Mouse (Mus musculus) kidney, postnatal 25 days (tissue): ENCODE data around the gene Sord.
"Not testable (repeated sequence)": the region's sequence is repeated elsewhere in the genome, so short reads cannot be mapped to it uniquely, and the experiment has no call there.

Experiments used
- DNase-seq, 2 experiments: peaks; one replicate each; pipeline ENCODE4 v3.0.0; 2021; ENCODE audit warnings: mixed read lengths in 2 of 2

The Sord gene

DNA sequence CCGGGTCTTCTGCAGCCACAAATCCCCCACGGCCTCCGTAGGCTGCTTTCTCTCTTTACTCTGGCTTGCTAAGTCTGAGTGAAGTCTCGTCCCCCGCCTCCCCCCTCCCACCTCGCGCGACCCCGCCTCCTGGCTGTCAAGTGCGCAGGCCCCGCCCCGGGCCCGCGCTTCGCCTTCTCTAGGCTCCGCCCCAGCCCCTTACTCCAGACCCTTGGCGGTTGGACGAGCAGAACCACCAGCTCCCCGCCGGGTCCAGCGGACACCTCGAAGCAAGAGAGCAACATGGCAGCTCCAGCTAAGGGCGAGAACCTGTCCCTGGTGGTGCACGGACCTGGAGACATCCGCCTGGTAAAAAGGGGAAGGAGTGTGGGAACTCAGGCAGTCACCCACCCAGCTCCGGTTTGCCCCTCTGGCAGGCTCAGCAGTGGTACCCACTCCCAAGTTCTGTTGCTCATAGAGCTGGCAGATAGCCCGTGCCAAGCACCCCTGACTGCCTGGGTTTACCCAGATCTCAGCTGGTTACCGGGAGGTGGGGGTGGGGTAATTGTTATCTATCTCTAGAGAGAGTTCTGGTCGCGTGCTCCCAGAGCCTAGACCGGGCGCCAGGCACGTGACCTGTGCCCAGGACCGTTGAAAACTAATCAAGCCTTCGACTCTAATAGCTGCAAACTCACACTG is at the start of gene Sord:
TSS of gene Sord (plus strand) at position 139 of the 678 bp plus-strand sequence.
- DNase-seq: peak; percentile 89 to 92

DNA sequence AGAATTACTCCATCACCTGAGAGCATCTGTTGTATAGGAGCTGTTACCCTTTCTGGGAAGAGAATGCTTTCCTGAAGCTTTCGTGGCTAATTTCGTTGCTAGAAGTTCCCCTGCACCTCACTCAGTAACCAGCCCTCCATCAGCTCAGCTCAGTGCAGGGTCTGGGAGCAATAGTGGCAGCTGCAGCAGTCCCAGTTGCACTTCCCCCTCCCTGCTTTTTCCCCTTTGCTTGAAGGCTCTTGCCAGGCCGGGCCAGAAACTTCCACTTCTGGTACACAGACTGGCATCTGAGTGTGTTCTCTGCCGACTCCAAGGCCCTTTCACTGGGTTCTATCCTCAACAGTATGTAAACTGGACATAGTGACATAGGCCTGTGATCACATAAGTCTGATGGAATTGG is 49.5 kb upstream of the Sord start:
- DNase-seq: no peak

DNA sequence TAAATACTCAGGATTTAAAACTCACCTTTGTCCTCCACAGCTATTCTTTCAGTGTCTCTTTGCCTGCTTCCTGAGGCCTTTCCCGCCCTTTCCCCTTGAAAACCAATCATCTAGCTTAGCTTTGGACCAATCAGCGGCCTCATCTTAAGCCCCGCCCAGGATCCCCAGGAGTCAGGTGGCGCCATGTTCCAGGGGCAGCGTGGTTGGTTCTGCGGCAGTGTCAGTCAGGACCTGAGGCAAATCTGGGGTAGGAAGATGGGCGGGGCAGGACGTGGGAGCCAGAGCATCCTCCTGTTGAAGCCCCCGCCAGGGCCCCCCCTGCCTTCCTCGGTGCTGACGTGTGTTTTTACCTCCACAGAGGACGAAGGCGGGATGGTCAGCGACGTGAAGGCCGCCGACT is 48.4 kb upstream of the Sord start, which contains the start of the genes Patl2 and Terb2:
TSS of gene Patl2 (minus strand) at position 84 of the 400 bp plus-strand sequence.
TSS of gene Terb2 (plus strand) at position 167 of the 400 bp plus-strand sequence.
- DNase-seq: no peak

DNA sequence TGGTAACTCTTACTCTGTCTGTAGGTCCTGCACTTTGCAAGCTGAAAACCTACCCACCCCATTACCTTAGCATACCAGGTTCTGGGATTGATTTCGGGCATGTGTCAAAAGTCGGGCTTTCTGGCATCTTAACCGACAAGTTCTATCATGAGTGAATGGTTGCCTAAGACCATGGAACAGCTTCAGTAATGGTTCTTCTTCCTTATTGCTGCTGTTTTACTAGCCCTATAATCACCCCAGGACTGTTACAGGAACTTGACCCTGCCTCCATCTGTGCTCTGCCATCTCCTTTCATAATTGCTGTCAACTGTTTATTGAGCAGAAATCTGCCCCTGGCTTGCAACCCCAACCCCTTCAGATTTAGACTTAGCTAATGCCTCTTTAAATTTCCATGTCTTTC is 47.8 kb upstream of the Sord start:
- no peak for DNase-seq

DNA sequence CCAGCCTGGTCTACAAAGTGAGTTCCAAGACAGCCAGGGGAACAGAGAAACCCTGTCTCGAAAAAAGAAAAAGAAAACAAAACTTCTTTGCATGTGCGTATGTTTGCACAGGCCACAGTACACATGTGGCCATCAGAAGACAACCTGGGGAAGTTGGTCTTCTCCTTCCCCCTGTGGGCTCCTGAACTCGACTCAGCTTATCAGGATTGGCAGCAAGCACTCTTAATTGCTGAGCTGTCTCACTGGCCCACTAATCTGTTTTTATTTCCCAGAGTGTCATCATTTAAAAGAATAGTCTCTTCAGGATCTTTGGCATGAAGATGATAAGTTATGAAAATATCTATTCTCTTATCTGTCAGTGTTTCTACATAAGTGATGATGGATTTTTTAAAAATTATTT is 42.7 kb upstream of the Sord start:
- DNase-seq: no peak

DNA sequence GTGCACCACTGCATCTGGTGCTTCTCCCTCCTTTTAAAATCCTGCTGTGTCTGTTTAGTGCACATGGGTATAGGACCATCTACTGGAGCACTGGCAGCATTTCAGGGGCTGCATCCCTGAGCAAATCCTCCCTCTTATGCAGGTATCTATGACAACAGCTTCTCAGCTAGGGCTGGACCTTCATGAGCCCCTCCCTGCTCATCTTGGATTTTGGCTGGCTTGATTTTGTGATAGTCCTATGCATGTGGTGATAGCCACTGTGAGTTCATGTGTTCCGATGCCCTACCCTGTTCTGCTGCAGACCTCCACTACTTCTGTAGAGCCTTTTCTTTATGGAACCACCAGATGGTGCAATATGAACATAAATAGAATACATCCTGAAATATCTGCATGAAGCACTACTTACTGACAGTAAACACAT is 40.0 kb upstream of the Sord start:
- DNase-seq: no peak

DNA sequence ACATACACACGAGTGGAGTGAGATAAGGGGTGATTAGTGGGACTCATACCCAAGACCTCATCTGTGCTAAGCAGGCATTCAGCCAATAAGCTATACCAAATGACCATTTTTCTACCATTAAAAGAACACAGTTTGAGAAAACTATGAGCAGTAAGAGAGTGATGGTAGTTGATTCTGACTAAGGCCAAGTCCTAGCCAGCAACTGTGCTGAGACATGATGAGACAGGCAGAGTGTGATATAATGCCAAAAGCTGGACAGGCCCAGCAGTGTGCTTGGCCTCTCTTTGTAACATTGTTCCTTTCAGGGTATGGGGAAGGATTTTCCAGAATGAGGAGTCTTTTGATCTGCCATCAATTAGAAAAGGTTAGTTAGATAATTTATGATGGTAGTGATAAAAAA is 33.0 kb upstream of the Sord start:
- DNase-seq: no peak

DNA sequence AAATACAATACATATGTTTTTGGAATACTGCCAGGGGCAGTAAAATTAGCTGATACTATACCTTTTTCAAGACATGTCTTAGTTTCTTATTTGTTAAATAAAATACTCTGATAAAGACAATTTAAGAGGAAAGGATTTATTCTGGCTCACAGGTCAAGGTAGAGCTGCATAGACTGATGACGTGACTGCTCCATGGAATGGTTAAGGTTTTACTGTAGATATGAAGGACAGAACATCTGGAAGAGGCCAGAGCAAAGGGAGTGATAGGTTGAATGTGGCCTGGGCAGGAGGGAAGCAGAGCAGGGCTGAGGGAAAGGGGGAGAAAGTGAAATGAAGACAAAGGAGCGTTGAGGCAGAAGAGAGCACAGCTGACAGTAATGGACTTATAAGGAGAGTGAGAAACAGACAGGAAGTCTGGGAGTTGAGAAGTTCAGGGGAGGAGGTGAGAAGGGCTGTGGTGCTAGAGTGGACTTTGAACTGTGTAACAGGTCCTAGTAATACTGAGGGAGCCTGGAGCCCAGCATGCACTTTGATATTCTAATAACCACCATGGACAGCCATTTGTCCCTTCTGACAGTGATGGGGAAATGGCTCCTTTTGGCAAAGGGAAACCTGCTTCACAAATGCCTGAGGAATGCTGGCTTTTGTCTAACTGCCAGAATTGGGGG is 28.0 kb upstream of the Sord start:
- no peak for DNase-seq

DNA sequence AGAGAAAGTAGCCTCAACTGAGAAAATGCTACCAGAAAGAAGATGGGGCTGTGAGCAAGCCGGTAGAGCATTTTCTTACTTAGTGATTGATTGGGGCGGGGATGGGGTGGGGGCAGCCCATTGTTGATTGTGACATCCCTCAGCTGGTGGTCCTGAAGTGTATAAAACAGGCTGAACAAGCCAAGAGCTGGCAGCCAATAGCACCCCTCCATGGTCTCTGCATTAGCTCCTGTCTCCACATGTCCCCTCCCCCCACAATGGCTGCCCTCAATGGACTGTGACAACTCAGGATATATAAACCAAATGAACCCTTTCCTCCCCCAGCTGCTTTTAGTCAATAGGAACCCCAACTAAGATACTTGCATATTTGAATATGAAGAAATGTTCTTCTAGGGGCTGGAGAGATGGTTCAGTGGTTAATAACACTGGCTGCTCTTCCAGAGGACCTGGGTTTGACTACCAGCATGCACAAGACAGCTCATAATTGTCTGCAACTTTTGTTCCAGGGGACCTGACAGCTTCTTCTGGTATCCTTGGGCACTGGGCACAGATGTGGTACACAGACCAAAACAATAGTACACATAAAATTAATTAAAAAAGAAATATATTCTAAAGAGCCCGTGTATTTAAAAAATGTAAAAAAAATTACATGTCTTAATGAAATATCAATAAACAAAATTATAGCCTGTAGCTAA is 23.9 kb upstream of the Sord start:
- DNase-seq: no peak

DNA sequence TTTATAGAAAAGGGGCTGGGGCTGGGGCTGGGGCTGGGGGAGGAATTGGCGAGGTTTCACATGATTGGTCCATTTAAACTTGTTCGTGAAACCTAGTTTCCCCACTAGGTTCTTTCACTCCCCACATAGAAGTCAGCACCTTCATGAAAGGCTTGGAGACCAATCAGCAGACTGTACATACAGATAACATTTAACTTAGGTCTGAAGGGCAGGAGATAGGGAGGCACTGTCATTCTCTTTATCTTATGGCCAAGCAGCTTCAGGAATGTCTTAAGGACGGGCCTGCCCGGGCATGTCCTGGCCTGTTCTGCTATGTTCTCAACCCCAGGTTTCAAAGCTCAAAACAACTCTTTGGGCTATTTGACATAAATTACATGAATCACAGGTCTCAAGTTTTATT is 17.5 kb upstream of the Sord start:
- not testable (repeated sequence) for DNase-seq

DNA sequence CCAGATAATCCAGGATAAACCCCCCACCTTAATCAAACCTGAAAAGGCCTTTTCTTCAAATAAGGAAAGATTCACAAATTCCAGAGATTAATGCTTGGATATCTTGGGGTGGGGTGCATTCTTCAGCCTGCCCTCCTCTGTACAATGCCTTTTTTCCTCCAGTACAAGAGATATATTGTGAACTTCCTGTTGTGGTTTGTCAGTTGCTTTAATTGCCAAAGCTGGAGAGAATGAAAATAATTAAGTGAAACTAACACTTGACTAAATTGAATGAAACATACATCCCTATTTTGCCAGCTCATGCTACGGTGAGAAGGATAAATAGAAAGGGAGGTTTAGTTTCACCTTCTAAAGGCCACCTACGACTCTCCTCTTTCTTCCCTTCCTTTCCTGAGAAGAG is 16.3 kb upstream of the Sord start:
- no peak for DNase-seq

DNA sequence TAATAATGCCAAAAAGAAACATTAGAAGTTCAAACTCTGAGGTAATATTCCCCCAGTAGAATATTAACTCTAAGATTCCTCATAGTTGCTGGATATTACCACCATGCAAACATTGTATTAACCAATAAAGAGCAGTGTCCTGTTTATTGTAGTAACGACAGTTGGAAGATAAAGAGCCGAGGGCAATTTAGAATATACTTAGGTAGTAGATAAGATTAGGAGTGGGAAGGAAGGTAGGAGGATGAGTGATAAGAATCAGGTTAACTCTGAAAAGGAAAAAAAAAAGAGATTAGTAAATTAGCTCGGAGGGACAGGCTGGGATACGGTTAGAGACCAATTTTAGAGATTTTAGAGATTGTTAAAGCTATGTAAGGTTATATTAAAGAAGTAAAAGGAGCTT is 13.2 kb upstream of the Sord start:
- no peak for DNase-seq

DNA sequence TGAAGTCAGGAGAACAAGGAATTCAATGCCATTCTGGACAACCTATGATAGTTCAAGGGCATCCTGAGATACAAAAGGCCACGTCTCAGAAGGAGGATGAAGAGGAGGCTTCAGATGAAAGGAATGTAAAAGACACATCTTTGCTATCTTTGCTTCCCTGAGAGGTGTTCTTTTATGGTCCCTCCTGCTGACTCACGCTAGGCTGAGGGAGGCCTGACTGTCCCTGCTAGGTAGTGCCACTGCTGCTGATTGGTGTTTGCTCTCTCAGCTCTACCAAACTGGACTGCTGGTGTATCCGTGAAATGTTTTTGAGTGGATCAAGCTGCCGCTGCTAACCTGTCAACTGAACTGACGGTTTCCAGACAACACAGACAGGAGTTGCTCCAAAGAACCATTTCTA is 12.8 kb upstream of the Sord start:
- no peak for DNase-seq

DNA sequence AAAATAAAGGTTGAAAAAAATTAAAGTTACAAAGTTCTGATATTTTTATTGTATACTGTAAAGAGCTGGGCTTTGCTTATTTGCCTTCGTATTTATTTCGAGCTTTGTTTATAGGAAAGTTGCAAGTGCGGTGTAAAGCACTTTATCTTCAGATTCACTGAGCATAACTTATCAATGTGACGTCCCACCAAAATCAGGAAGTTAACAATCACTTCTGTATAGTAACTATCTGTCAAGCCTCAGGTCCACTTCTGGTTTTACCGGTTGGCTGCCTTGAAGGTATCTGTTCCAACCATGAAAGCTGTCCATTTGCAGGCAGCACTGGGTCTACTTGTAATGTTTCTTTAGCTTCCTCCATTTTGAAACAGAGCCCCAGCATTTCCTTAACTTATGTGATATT is 12.3 kb upstream of the Sord start:
- no peak for DNase-seq

DNA sequence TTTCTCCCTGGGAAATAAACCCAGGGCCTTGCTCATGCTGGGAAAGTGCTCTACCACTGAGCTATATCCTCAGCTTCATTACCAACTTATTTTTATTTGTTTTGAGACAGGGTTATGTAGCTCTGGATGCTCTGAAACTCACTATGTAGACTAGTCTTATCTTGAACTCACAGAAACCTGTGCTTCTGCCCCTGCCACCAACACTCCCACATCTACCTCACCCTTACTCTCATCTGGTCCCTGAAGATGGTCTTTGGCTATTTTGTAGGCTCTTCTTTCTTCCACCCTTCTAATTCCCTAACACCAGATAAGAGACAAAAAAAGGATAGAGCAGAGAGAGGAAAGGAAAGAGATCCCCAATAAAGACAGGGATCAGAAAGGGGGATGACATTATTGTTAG is 10.9 kb upstream of the Sord start:
- DNase-seq: no peak

DNA sequence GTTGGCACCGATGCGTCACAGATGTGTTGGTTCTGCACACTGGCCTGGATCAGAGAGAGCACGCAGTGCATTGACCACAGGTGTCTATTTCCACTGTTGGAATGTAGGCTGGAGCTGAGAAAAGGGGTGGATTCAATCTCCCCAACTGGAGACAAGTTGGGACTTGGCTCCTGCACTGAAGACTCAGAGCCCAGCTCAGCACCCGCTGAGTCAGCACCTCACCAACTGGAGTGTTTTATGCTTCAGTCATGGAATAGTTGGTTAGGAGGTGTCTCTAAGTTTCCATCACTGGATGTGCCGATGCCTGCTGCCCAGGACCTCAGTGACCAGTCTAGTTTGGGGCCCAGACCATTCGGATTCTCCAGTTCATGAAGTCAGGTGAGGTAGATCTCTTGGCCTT is 4.2 kb upstream of the Sord start:
- DNase-seq: no peak

DNA sequence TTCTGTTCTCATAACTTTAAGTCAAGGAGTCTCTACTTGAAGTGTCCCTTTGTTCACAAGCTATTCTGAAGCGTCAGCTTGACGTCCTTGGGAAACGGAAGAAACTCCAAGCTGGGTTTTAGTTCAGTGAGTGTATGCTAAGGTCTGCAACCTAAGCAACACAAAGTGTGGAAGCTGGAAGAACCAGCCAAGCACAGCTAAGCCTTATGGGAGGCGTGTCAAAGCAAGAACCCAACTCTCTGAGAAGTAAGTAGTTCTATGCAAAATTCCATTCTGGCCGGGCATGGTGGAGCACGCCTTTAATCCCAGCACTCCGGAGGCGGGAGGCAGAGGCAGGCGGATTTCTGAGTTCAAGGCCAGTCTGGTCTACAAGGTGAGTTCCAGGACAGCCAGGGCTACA is 2.9 kb upstream of the Sord start:
- no peak for DNase-seq

DNA sequence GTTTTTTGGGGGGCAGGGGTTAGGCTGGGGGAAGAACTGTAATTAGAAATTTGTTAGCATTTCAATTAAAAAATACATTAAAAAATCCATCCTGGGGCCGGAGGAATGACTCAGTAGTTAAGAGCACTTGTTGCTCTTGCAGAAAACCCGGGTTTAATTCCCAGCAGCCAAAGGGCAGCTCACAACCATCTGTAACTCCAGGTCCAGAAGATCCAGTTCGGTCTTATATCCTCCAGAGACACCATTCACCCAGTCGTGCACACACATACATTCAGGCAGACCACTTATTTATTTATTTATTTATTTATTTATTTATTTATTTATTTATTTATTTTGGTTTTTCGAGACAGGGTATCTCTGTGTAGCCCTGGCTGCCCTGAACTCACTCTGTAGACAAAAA is 1.2 kb upstream of the Sord start:
- no peak for DNase-seq

DNA sequence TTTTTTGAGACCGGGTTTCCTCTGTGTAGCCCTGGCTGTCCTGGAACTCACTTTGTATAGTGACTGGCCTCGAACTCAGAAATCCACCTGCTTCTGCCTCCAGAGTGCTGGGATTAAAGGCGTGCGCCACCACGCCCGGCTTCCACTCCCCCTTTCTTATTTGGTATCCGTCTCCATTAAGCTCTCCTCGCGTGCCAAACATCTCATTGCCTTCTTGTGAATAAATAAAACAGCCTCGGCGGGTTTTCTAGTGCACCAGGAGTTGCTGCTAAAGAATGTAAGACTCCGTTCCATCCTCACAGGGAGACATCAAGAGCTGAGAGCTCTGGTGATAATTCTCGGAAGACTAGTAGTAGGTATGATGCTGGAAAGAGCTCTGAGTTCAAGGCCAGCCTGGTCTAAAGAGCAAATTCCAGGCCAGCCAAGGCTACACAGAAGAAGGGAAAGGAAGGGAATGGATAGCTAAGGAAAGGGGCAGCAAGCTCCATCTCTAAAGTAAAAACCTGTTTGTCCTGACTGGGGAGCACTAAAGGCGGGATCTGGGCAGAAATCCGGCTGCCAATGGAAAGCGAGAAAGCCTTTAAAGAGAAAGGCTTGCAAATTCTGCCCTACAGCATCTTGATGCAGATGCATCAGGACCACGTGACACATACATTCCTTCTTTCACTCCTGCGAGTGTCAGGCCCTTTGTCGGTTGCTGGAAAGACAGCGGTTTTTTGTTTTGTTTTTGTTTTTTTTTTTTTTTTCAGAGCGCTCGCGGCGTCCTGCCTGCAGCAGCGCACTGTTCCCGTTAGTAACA is 591 bp upstream of the Sord start:
- peak; percentile 54 to 70 for DNase-seq

DNA sequence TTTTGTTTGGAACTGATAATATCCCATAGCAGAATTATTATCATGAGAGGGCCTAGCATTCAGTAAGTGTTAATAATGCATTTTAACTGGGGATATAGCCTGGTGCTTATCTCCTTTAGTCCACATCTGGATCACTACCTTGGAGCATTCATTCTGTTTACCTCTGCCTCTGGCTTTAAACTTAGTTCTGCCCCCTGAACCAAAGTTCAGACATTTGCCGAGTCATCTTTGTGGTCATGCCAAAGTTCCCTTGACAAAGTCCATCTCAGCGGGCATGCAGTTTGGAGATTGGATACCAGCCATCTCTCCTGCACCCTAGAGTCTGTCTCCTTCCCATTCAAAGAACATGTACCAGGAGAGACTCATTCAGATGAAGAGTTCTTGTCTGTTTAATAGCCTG is 876 bp downstream of the Sord start:
- DNase-seq: peak; percentile 75 to 86

DNA sequence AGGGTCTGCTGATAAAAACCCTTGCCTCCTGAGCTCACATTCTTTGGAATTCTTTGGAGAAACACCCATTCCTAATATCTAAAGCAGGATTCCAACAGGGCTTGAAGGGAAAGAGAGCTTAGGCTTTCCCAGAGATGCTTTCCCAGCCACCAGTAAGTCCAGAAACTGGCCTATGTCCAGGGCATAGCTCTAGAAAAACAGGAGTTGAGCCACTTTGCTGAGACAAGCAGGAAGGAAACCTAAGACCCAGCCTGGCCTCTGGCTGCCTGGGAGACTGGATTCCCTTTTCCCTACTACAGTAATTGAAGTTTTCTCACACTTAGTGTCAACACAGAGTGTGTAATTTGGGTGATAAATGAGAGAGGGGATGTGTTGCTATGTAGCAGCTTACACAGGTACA is 1.8 kb downstream of the Sord start:
- DNase-seq: peak; percentile 64 to 68

DNA sequence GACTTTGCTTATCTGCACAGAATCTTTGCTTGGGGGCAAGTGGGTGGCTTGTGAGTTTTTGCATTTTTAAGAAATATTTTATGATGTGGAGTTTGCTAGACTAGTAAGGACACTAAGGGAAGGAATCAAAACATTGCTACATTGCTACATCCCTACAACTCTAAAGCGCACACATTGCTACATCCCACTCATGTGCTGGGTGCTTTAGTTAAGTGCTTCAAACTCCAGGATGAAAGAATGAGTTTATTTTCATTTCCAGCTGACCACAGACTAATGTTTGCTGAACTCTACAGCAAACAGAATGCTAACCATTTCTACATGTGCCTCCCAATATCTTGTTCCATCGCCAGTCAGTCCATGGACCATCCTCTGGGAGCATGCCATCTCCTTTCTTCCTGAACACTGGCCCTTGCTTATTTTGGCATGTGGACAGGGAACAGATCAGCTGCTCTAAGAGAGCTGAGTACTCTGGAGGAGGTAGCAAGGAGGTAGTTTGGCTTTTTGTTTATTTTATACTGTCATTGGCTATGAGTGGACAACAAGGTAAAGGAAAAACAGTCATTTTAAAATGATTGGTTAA is 3.4 kb downstream of the Sord start:
- peak; percentile 50 to 57 for DNase-seq

DNA sequence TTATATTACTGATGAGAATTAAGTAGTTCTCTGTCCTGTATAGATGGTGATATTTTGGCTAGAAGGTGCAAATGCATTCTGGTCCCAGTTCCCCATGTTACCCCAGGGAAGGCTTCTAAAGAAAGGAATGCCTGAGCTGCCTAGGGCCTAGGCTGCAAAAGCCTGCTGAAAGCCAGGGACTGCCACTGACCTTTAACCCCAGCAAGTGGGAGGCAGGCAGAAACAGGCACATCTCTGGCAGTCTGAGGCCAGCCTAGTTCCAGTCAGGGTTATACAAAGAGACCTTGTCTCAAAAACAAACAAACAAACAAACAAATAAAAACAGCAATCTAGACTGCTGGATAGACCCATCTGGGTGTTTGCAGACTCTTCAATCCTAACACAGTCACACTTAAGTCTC is 6.2 kb downstream of the Sord start:
- DNase-seq: peak; percentile 18 to 53
